Mouse (Mus musculus) naive thymus-derived CD4-positive, alpha-beta T cell, adult 2 months (primary cell): Measurements from ENCODE around the gene Polr3c.
"Not testable (repeated sequence)": the region's sequence is repeated elsewhere in the genome, so short reads cannot be mapped to it uniquely, and the experiment has no call there.

Source experiments
- DNase-seq: peaks from one replicate; pipeline ENCODE4 v3.0.0-alpha.2; 2011; ENCODE audit warnings: low read depth

Gene Polr3c

DNA sequence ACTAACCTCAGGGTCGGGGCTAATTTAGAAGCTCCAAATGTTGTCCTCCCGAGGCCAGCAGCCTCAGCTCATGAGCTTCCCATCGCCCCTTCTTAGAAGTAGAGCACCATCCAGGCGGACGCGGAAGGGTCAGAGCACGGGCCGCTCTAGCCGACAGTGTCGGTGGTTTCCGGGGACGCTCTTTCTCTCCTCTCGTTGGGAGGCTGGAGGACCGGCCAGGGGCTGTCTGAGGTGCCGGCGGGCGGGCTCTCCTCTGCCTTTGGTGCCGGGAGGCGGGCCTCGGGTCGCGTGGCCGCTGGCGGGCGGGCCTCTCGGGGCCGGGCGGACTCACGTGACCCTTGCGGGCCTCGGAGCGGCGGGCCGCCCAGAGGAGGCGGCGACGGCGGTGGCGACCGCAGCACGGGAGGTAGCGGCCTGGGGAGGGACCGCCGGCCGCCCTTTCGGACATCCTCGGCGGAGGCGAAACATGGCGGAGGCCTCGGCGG lies at the start of gene Polr3c, which contains the start of gene Rnf115:
Gene Polr3c (minus strand): TSS at position 286 of the 485 bp plus-strand sequence.
Gene Rnf115 (plus strand): TSS at position 322 of the 485 bp plus-strand sequence.
- peak; percentile 89 for DNase-seq

DNA sequence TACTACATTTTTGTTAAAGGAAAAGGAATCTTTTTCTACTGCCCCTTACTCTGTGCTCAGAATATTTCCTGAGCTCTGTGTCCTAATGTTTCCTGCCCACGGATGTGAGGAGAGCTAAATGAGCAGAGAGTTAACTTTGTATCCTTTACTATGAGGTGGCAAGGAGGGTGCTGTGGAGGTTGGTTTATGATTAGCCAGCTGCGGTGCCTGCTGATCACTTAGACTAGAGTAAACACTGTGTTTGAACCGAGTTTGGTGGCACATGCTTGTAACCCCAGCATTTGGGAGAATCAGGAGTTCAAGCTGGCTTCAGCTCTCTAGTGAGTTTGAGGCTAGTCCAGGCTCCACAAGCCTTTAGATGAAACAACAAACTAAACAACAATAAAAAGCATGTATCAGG lies 49.7 kb upstream of the Polr3c start:
- DNase-seq: no peak

GRCm38 (mm10) chr3:96772949-96773348 lies 45.5 kb upstream of the Polr3c start:
- DNase-seq: no peak

GRCm38 (mm10) chr3:96769971-96770370 lies 42.5 kb upstream of the Polr3c start:
- no peak for DNase-seq

GRCm38 (mm10) chr3:96764528-96764927 lies 37.1 kb upstream of the Polr3c start:
- peak; percentile 46 for DNase-seq

GRCm38 (mm10) chr3:96759695-96760094 lies 32.3 kb upstream of the Polr3c start:
- no peak for DNase-seq

GRCm38 (mm10) chr3:96757691-96758090 lies 30.3 kb upstream of the Polr3c start:
- DNase-seq: no peak

- DNase-seq: no peak
These were observed 28.5 kb upstream of the Polr3c start for GRCm38 (mm10) chr3:96755935-96756334.

GRCm38 (mm10) chr3:96746829-96747228 lies 19.4 kb upstream of the Polr3c start:
- no peak for DNase-seq

DNA sequence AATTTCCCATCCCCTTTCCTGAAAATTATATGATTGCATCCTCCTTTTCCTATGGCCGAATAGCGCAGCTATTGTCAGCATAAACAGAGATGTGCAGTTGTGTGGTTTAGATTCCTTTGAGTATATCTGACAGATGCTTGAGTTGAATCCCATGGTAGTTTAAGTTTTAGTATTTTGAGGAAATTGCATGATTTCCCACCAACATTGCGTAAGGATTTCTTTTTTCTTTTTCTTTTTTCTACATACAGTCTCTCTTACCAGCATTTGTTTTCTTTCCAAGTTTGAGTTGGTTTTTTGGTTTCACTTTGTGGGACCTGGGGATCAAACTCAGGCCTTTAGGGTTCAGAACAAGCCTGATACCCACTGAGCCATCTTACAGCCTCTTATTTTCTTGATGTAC lies 16.9 kb upstream of the Polr3c start:
- no peak for DNase-seq

DNA sequence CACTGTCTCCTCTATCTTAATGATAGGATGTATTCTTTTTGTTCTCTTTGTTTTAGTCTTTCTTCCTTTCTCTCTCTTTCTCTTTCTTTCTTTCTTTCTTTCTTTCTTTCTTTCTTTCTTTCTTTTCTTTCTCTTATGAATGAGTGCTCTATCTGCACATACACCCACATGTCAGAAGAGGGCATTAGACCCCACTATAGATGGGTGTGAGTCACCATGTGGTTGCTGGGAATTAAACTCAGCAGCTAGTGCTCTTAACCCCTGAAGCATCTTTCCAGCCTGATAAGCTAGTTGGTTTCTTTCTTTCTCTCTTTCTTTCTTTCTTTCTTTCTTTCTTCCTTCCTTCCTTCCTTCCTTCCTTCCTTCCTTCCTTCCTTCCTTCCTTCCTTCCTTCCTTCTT lies 12.9 kb upstream of the Polr3c start:
- not testable (repeated sequence) for DNase-seq

GRCm38 (mm10) chr3:96737995-96738394 lies 10.6 kb upstream of the Polr3c start:
- DNase-seq: no peak

DNA sequence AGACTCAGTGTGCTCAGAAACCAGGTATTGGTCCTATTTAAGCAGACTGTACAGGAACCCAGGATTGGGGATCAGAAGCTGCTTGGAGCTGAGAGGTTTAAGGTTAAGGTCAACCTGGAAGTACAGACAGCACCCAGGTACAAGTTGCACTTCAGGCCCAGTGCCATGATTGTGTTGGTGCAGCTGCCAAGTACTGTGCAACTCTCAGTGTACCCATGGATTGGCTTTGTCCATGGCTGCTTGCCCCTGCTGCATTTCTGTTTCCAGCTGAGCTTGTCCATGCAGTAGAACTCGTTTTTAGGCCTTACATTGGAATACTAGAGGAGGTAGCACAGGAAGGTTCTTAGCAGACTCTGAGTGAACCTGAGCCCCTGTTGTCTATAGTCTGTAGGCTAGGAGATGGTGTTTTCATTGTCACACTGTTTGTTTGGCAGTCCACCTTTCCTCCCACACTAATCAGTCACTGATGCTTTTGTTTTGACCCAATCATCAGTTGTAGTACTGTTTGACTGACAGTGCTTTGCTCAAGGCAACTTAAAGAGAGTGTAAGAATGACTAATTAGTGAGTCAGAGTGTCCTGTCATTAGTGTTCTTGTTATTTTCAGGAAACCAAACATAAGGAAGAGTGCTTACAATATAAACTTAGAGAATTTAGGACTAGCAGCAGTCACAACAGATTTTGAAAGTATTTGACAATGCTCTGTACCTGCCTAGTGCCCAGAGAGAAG lies 9.7 kb upstream of the Polr3c start:
- DNase-seq: no peak

- no peak for DNase-seq
These were observed 7.8 kb upstream of the Polr3c start for GRCm38 (mm10) chr3:96735200-96735599.

- no peak for DNase-seq
These were observed 6.6 kb upstream of the Polr3c start for GRCm38 (mm10) chr3:96733984-96734383.

GRCm38 (mm10) chr3:96730785-96731184 lies 3.4 kb upstream of the Polr3c start:
- no peak for DNase-seq

- peak; percentile 58 for DNase-seq
These were observed 2.0 kb upstream of the Polr3c start for GRCm38 (mm10) chr3:96729403-96729784.

- no peak for DNase-seq
These were observed 1.4 kb upstream of the Polr3c start for GRCm38 (mm10) chr3:96728634-96729402.

DNA sequence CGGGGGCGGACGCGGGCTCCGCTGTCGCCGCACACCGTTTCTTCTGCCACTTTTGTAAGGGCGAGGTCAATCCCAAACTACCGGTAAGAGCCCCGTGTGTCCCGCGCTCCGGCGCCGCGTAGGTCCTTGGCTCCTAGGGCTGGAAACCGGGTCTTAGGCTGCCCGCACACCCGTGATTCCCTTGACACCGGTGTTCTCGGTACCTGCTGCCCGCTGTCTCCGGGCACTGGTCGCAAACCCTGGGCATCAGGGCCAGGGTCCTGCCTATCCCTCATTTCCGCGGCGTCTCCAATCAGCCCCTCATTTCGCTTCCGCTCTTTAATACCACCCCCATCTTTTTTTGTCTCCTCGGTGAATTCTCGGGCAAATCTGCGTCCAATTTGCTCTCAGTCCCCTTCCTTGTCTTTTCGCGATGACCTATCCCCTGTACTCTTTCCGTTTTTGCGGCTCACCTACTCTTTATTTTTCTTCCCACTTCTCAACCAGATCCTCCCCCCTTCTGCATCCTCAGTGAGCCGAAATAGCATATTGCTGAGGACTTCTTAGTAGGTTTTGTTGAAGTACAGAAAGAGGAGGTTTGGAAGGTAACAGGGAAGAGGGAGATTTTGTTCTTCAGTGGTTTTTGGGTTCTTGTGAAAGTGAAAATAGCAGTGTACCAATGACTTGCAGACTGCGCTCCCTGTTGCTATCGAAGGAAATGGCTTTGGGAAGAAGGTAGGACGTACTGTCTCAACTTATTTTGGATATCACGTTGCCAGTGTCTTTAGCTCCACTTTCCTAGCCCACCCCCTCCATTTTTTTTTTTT lies 603 bp upstream of the Polr3c start:
- DNase-seq: peak; percentile 64

DNA sequence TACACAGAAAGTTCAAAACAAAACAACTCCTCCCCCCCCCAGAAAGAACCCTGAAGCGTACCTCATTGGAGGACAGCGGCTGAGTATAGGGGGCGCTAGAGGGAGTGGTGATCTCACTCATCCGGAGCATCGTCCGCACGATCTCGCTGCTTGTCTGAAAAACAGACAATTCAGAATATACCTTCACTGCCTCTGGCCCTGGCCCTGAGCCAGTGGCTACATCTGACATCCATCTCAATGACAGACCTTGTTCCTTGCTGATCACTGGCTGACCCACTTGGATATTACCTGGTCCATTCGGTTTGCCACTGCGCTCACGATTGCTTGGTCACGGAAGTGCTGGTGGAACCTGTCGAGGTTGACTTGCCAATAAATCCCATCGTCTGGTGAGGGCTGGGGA lies 8.3 kb downstream of the Polr3c start:
- peak; percentile 50 for DNase-seq

GRCm38 (mm10) chr3:96715854-96716253 lies 11.6 kb downstream of the Polr3c start:
- no peak for DNase-seq

GRCm38 (mm10) chr3:96714286-96714685 lies 13.1 kb downstream of the Polr3c start:
- DNase-seq: no peak
